Mouse (Mus musculus) liver, embryonic 11.5 days (tissue): Measurements from ENCODE around the gene Prok1. TPM values are rescaled to one million over a fixed set of nuclear protein-coding genes. Genes with fewer than 3 reads are reported as not detected.

Source experiments
- ATAC-seq: fragments of 200-750 bp; cut with Nextera tagmentation; replicated peaks from 2 replicates; pipeline ENCODE4 v1.8.0; 2017; ENCODE audit warnings: moderate number of reproducible peaks, mild to moderate bottlenecking, moderate TSS enrichment, moderate library complexity; ENCODE audit not compliant: low FRiP score
- DNase-seq: peaks from one replicate; pipeline ENCODE4 v3.0.0-alpha.2; 2017; ENCODE audit warnings: low spot score
- H3K27ac ChIP-seq: fragments of 300-500 bp; sonication (generic); 2 replicates; pipeline ENCODE4 v1.5.1; 2014; ENCODE audit warnings: mild to moderate bottlenecking, low read depth, low read length, control low read depth
- H3K27me3 ChIP-seq: fragments of 300-500 bp; sonication (generic); replicated peaks from 2 replicates; pipeline ENCODE4 v1.6.1; 2014; ENCODE audit warnings: low read length, mixed read lengths; ENCODE audit not compliant: control insufficient read depth, insufficient read depth
- H3K36me3 ChIP-seq: fragments of 300-500 bp; sonication (generic); 2 replicates; pipeline ENCODE4 v1.6.1; 2014; ENCODE audit warnings: mild to moderate bottlenecking, low read length, moderate library complexity, mixed read lengths; ENCODE audit not compliant: control insufficient read depth, insufficient read depth
- H3K4me1 ChIP-seq: fragments of 300-500 bp; sonication (generic); replicated peaks from 2 replicates; pipeline ENCODE4 v1.6.1; 2014; ENCODE audit warnings: low read length, mixed read lengths; ENCODE audit not compliant: control insufficient read depth, insufficient read depth
- H3K4me2 ChIP-seq: fragments of 300-500 bp; sonication (generic); 2 replicates; pipeline ENCODE4 v1.6.1; 2014; ENCODE audit warnings: mild to moderate bottlenecking, control low read depth, moderate library complexity
- H3K4me3 ChIP-seq: fragments of 300-500 bp; sonication (generic); 2 replicates; pipeline ENCODE4 v1.5.1; 2014; ENCODE audit warnings: low read depth, low read length, control low read depth
- H3K9ac ChIP-seq: fragments of 300-500 bp; sonication (generic); 2 replicates; pipeline ENCODE4 v1.6.1; 2014; ENCODE audit warnings: low read depth, low read length, control low read depth
- H3K9me3 ChIP-seq: fragments of 300-500 bp; sonication (generic); 2 replicates; pipeline ENCODE4 v1.6.1; 2016; ENCODE audit warnings: low read length, inconsistent platforms, mixed read lengths; ENCODE audit not compliant: control insufficient read depth
- WGBS: fragments of 180-500 bp; shearing (Covaris S2); extraction: QIAGEN DNeasy Blood & Tissue Kit; methylation state at CpG from one replicate; pipeline ENCODE4 v1.1.7; 2014; 5-methylcytosine and 5-hydroxymethylcytosine counted together
- polyA plus RNA-seq: library from polyadenylated mRNA; unstranded; fragments of >200 nt; fragmentation: Nextera tagmentation; extraction: Ambion mirVana; gene quantifications from 2 replicates; pipeline ENCODE4 v1.2.1, GENCODE M21; 2014

Gene Prok1
- polyA plus RNA-seq, 1 experiment from 2014 or later = not detected

GRCm38 (mm10) chr3:107207625-107208253 is 31.8 kb downstream of the Prok1 start:
- DNase-seq (no peak), ATAC-seq (no peak)
- no peaks in the 10 kb centered on the region for H3K9me3 ChIP-seq
- 0 out of 2 replicates have a peak, but pooled peaks cover 3% of the 10 kb centered on the region for H3K27me3 ChIP-seq
- no peak overlapping the region for H3K9ac ChIP-seq
- H3K4me1 ChIP-seq = no peaks in the 10 kb centered on the region
- no peak overlapping the region for H3K4me3 ChIP-seq
- H3K27ac ChIP-seq = no peak overlapping the region
- H3K4me2 ChIP-seq = no peak overlapping the region
- whole genome bisulfite sequencing = 58% methylated on average over 7 of the region's 7 CpGs
- no peaks in the 10 kb centered on the region for H3K36me3 ChIP-seq

- 43% methylated on average over 4 of the region's 4 CpGs for WGBS
- no peak for ATAC-seq
- H3K27me3 ChIP-seq = 0 out of 2 replicates have a peak, but pooled peaks cover 3% of the 10 kb centered on the region
- H3K4me1 ChIP-seq = no peaks in the 10 kb centered on the region
- no peak for DNase-seq
- no peak overlapping the region for H3K9ac ChIP-seq
- H3K9me3 ChIP-seq = no peaks in the 10 kb centered on the region
- H3K27ac ChIP-seq = no peak overlapping the region
- no peaks in the 10 kb centered on the region for H3K36me3 ChIP-seq
- no peak overlapping the region for H3K4me2 ChIP-seq
- H3K4me3 ChIP-seq = no peak overlapping the region
These were observed 32.9 kb downstream of the Prok1 start for GRCm38 (mm10) chr3:107206490-107207150.

GRCm38 (mm10) chr3:107205994-107206393 is 33.5 kb downstream of the Prok1 start:
- no peak overlapping the region for H3K9ac ChIP-seq
- ATAC-seq = no peak
- no peak for DNase-seq
- H3K4me3 ChIP-seq = no peak overlapping the region
- H3K27ac ChIP-seq = no peak overlapping the region
- no peaks in the 10 kb centered on the region for H3K9me3 ChIP-seq
- H3K36me3 ChIP-seq = no peaks in the 10 kb centered on the region
- 0 out of 2 replicates have a peak, but pooled peaks cover 3% of the 10 kb centered on the region for H3K27me3 ChIP-seq
- WGBS = 7% methylated on average over 4 of the region's 4 CpGs
- H3K4me2 ChIP-seq = no peak overlapping the region
- no peaks in the 10 kb centered on the region for H3K4me1 ChIP-seq

DNA sequence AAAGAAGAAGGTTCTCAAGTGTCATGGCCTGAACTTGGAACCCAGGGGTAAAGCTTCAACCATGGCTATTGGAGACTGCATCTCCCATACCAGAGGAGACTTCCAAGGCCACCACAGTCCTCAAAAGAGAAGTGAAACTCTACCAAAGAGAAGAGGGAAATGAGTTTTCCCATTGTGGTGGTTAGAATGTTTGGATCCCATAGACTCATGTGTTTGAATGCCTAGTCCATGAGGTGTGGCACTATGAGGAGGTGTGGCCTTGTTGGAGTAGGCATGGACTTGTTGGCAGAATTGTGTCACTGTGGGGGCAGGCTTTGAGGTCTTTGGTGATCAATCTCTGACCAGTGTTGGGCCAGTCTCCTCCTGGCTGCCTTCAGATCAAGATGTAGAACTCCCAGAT is 34.3 kb downstream of the Prok1 start:
- Histone ChIP-seq H3K27ac (no peak overlapping the region), H3K9ac (no peak overlapping the region), H3K4me2 (no peak overlapping the region), H3K36me3 (no peaks in the 10 kb centered on the region), H3K27me3 (0 out of 2 replicates have a peak, but pooled peaks cover 3% of the 10 kb centered on the region), H3K9me3 (no peaks in the 10 kb centered on the region), H3K4me1 (no peaks in the 10 kb centered on the region), H3K4me3 (no peak overlapping the region)
- DNase-seq (no peak), ATAC-seq (no peak)

DNA sequence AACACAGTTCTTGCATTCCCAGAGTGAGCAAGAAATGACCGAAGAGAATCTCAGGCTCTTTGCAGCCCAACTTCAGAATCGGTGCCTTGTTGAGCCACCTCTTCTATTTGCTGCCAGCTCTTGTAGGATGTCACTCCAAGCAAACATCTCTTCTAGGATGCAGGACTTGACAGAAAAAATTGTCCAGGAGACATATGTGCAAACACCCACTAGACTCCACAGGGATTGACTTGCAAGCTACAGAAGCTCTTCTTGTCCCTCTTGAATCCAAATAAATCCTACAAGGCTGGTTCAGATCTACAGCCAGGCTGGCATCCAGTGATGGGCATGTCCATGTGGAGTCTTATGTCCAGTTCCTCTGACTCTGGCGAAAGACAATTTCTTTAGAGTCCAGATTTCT is 35.1 kb downstream of the Prok1 start:
- DNase-seq (no peak), ATAC-seq (no peak)
- Histone ChIP-seq H3K9ac (no peak overlapping the region), H3K36me3 (no peaks in the 10 kb centered on the region), H3K4me3 (no peak overlapping the region), H3K4me2 (no peak overlapping the region), H3K27me3 (0 out of 2 replicates have a peak, but pooled peaks cover 3% of the 10 kb centered on the region), H3K4me1 (no peaks in the 10 kb centered on the region), H3K9me3 (no peaks in the 10 kb centered on the region), H3K27ac (no peak overlapping the region)
- WGBS = 80% methylated on average over 3 of the region's 3 CpGs

GRCm38 (mm10) chr3:107201310-107202180 is 38.0 kb downstream of the Prok1 start:
- DNase-seq (no peak), ATAC-seq (no peak)
- Histone ChIP-seq H3K27me3 (no peaks in the 10 kb centered on the region), H3K36me3 (no peaks in the 10 kb centered on the region), H3K4me1 (no peaks in the 10 kb centered on the region), H3K4me3 (no peak overlapping the region), H3K9ac (no peak overlapping the region), H3K9me3 (no peaks in the 10 kb centered on the region), H3K27ac (no peak overlapping the region), H3K4me2 (no peak overlapping the region)
- 55% methylated on average over 9 of the region's 9 CpGs for WGBS

DNA sequence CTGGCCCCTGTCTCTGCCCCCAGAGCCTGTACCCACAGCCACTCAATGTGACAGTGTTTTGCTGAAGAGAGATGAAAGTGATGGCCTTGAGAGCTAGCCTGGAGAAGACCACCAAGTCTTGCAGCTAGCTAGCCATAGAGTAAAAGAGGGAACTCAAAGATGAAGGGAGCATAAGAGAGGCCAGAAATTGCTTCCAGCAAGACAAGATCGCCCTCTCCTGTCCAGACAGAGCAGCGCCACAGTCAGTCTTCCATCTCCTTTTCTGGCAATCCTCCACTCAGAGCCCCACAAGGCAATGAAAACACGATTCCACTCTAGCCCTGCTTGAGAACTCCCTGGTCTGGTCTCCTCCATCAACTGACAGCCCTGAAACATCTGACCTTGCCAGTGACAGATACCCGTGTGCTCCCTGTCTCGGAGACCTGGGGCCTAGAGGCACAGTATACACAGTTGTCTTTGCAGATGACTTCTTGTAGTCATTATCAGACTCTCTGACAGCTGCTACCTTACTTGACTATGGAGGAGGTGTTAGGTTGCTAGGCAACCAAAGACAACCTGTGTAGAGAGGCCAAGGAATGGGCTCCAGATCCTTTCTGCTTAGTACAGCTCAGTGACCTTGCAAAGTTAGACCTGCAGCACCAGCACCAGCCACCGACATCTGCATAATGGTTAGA is 51.1 kb downstream of the Prok1 start:
- Histone ChIP-seq H3K4me2 (no peak overlapping the region), H3K4me1 (no peaks in the 10 kb centered on the region), H3K27me3 (peaks cover 2% of the 10 kb centered on the region; the same call in 1 of the 2 replicates), H3K9me3 (no peaks in the 10 kb centered on the region), H3K9ac (no peak overlapping the region), H3K27ac (no peak overlapping the region), H3K4me3 (no peak overlapping the region), H3K36me3 (no peaks in the 10 kb centered on the region)
- WGBS = 43% methylated on average over 6 of the region's 6 CpGs
- DNase-seq = no peak
- ATAC-seq = no peak

GRCm38 (mm10) chr3:107187022-107187421 is 52.5 kb downstream of the Prok1 start:
- Histone ChIP-seq H3K36me3 (no peaks in the 10 kb centered on the region), H3K9me3 (no peaks in the 10 kb centered on the region), H3K4me2 (no peak overlapping the region), H3K27ac (no peak overlapping the region), H3K4me3 (no peak overlapping the region), H3K4me1 (no peaks in the 10 kb centered on the region), H3K27me3 (peaks cover 2% of the 10 kb centered on the region; the same call in 1 of the 2 replicates), H3K9ac (no peak overlapping the region)
- DNase-seq (no peak), ATAC-seq (no peak)
- 74% methylated on average over 4 of the region's 4 CpGs for WGBS
